Mouse (Mus musculus) frontal cortex, adult 2 months (tissue): ENCODE measurements around the gene Arhgap10. TPM values are rescaled to one million over a fixed set of nuclear protein-coding genes. Genes with fewer than 3 reads are reported as not detected.

Experiments
- DNase-seq, 2 experiments: peaks; one replicate each; pipeline ENCODE4 v3.0.0; 2022; ENCODE audit warnings: low spot score in 1 of 2; ENCODE audit errors: extremely low spot score in 1 of 2
- polyA plus RNA-seq: library from polyadenylated mRNA; depleted of rRNA; stranded (reverse); fragments of >200 nt; gene quantifications from 2 replicates; pipeline ENCODE4 v1.2.3, GENCODE M21; 2012

Gene Arhgap10
- polyA plus RNA-seq, 1 experiment: 17.4 TPM

- DNase-seq: no peak
Measured at GRCm38 (mm10) chr8:77489235-77489634, 28.5 kb downstream of the Arhgap10 start.

DNA sequence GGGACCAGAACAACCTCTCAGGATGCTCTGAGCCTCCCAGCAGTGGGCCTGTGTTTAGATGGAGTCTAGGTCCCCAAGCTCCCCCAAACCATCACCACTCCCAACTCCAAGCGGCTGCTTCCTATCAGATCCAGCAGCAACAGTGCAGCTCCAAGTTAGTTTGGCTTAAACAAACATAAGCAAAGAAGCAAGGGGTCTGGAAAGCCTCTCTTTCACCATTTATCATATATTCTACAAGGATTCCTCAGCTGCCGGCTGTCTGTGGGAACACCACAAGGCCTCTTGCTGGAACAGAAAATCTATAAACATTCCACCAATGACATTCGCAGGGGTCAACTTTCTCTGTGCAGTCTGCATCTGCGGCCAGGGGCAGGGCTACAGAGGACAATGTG, 29.5 kb downstream of the Arhgap10 start:
- no peak for DNase-seq

DNA sequence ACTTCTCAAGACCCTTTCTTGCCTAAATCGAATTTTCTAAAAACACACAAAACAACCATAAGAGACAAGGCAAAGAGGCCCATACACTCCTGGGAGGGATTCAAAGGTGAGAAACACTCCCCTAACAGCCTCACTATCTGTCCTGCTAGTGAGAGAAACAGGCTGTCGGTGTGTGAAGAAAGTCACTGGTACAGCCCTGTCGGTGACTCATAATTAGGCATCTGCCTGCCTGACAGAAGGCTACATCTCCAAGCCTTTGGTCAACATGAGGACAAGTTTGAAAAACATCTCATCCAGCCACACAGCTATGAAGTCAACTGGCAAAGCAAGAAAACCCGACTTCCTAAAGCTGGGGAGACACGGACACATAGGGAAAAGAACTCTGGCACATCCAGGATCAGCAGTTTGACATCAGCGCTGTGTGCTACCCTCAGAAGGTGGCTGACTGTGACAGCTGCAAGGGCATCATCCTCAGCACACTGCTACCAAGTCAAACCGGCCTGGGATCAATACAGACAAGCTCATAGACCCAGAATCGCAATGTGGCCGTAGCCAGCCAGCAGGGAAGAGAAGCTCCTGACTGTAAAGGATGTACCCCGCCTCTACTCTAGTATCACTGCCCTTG, 30.1 kb downstream of the Arhgap10 start:
- DNase-seq: no peak

- no peak for DNase-seq
Measured at GRCm38 (mm10) chr8:77486749-77487148, 31.0 kb downstream of the Arhgap10 start.

DNA sequence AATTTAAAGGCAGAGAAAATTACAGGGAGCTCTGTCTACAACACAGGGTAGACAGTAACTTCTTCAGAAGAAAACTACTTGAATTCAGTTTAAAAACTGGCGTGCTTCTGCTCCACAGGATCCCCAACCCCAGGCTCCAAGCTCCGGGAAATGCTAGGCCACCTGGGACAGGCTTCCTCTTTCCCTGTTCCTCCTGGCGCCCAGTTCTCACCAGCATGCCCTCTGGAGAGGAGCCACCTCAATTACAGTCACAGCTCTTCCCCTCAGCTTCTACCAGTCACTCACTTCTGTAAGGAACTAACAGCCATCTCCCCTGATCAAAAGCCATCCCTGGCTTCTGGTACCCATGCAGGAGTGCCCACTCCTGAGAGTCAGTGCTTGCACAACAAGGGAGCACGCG, 32.9 kb downstream of the Arhgap10 start:
- no peak for DNase-seq

- DNase-seq: no peak
Measured at GRCm38 (mm10) chr8:77484266-77484665, 33.5 kb downstream of the Arhgap10 start.

GRCm38 (mm10) chr8:77483676-77484075, 34.1 kb downstream of the Arhgap10 start:
- no peak for DNase-seq

DNA sequence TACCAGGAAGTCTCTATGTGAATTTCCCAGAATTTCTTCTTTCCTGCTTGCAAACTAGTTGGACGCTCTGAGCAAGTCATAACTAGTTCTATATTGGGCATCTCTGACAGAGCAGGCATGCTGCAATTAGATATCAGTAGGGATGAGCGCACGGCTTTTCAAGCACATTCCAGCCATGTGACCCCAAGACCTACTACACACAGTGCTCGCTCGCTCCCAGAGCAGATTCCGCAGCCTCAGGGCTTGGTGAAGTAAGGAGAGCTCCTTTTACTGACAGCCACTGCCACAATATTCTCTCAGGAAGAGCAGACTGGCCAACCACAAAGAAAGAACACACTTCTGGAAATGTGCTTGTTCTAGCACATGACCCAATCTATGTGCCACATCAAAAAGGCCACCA, 36.0 kb downstream of the Arhgap10 start:
- DNase-seq: no peak

- DNase-seq: no peak
Measured at GRCm38 (mm10) chr8:77479995-77480394, 37.8 kb downstream of the Arhgap10 start.

DNA sequence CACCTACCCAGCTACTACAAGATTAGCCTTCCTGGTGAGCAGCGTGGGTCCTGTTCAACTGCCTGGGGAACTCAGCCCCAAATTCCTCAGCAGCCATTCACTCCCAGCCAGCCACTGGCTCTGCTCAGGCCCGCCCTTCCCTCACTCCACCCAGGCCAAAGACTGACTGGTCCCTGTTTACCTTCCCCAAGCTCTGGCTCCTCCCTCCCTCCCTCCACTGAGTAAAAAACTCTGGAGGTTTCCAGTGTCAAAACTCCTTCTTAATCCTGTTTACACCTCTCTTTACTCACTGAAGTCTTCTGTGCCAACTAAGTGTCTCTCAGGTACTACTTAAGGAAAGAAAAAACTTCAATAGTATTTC, 38.9 kb downstream of the Arhgap10 start:
- no peak for DNase-seq

- no peak for DNase-seq
Measured at GRCm38 (mm10) chr8:77478155-77478912, 39.4 kb downstream of the Arhgap10 start.

GRCm38 (mm10) chr8:77477684-77478083, 40.1 kb downstream of the Arhgap10 start:
- DNase-seq: no peak

- no peak for DNase-seq
Measured at GRCm38 (mm10) chr8:77474614-77475013, 43.1 kb downstream of the Arhgap10 start.

- DNase-seq: no peak
Measured at GRCm38 (mm10) chr8:77473773-77474172, 44.0 kb downstream of the Arhgap10 start.

GRCm38 (mm10) chr8:77473373-77473772, 44.4 kb downstream of the Arhgap10 start:
- DNase-seq: no peak

- DNase-seq: no peak
Measured at GRCm38 (mm10) chr8:77461392-77461791, 56.4 kb downstream of the Arhgap10 start.

DNA sequence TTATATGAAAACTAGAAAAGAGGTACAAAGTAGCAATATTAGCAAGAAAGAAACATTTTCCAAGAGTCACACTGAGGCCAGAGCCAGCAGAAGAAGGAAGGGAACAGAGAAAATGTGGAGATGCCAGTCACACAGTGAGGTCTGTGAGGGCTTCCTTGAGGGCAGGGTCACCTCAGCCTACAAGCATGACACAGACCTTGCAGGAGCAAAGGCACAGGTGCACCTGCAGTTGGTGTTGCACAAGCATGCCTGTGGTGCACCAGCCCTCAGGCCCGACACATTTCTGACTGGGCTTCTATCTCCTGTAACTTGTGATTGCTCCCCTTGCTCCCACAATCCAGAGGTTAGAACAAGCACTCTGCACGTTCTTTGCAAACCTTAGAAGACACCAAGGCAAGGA, 57.4 kb downstream of the Arhgap10 start:
- DNase-seq: no peak

DNA sequence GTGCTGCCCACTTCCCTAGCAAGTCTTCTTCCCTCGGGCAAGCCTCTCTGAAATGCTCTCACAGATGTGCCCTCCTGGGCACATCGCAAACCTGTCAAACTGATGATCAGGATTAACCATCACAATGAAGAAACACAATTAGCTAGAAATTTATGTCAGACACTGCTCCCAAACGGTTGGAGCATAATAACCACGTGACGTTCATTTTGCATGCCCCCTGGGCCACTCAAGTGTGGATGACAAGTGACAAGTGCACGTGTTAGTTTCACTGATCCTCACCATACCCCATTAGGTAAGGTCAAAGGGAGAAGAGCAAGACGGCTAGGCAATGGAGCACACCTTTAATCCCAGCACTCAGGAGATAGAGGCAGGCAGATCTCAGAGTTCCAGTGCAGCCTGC, 58.1 kb downstream of the Arhgap10 start:
- no peak for DNase-seq

DNA sequence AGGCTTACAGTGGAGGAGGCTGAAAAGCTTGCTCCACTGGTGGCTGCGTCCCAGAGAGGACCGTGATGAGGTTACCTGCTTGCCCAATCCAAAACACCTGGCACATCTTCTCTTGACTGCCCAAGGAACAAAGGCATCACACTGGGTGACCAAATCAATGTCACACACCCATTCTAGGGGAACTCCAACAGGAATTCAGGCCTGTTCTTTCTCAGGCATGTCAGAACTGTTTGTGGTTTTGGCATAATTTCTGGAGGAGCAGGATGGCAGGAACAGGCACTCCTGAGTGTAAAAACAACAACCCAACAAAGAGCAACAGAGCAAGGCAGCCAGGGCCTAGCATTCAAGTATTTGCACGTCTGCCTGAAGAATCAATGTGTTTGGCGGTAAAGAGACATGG, 59.2 kb downstream of the Arhgap10 start:
- no peak for DNase-seq

DNA sequence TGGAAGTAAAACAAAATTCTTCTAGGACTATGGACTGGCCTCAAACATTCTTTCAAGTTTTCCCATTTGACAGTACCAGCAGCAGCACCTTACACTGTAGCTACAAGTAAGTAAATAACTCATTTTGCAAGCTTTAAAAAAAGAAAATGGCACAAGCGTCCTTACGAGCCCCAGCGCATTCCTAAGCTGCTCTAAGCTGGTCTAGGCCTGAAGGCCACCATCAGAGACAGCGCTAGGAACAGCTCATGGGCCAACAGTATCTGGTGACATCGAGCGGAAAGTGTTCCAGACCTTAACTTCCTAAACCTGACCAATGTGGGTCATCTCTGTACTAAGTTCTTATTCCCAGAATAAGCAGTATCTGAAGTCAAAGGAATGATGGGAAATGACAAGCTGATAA, 61.5 kb downstream of the Arhgap10 start:
- no peak for DNase-seq

DNA sequence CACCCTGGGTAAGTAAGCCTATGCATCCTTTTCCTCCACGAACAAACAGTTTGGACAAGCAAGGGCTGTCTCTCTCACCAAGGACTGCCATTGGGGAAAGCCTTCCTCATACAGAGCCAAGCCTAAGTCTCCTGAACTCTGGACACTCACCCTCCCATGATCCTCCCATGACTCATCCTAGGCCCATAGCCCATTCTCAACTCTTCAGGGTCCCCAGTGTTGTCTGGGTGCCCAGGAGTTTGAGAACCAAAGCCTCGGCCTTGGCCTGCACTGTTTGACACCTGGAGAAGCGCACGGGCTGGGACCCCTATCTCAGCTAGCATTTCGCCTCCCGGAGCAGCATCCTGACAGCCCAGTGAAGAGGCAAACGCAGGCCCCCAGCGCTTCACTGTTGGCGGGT, 63.9 kb downstream of the Arhgap10 start:
- no peak for DNase-seq
